Mouse (Mus musculus) lung, postnatal 0 days (tissue): Measurements from ENCODE around the gene Rerg. TPM values are rescaled to one million over a fixed set of nuclear protein-coding genes. Genes with fewer than 3 reads are reported as not detected.
"Not testable (repeated sequence)": the region's sequence is repeated elsewhere in the genome, so short reads cannot be mapped to it uniquely, and the experiment has no call there.

Experiments
- ATAC-seq: fragments of 200-750 bp; cut with Nextera tagmentation; 2 replicates; pipeline ENCODE4 v1.8.0; 2017; ENCODE audit warnings: moderate library complexity
- DNase-seq: peaks from one replicate; pipeline ENCODE4 v3.0.0-alpha.2; 2016; ENCODE audit warnings: low spot score
- H3K27ac ChIP-seq: fragments of 300-500 bp; sonication (generic); 2 replicates; pipeline ENCODE4 v1.5.1; 2014; ENCODE audit warnings: antibody characterized with exemption, mild to moderate bottlenecking, low read length, mixed read lengths
- H3K27me3 ChIP-seq: fragments of 300-500 bp; sonication (generic); replicated peaks from 2 replicates; pipeline ENCODE4 v1.6.1; 2014; ENCODE audit warnings: low read length, mixed read lengths; ENCODE audit not compliant: insufficient read depth
- H3K36me3 ChIP-seq: fragments of 300-500 bp; sonication (generic); 2 replicates; pipeline ENCODE4 v1.6.1; 2014; ENCODE audit warnings: low read length, mixed read lengths; ENCODE audit not compliant: insufficient read depth
- H3K4me1 ChIP-seq: fragments of 300-500 bp; sonication (generic); 2 replicates; pipeline ENCODE4 v1.6.1; 2014; ENCODE audit warnings: antibody characterized with exemption, low read depth, low read length, mixed read lengths; ENCODE audit not compliant: insufficient read depth
- H3K4me2 ChIP-seq: fragments of 300-500 bp; sonication (generic); replicated peaks from 2 replicates; pipeline ENCODE4 v1.6.1; 2014; ENCODE audit warnings: low read depth, mild to moderate bottlenecking, low read length, moderate library complexity, mixed read lengths
- H3K4me3 ChIP-seq: fragments of 300-500 bp; sonication (generic); 2 replicates; pipeline ENCODE4 v1.5.1; 2014; ENCODE audit warnings: low read depth, low read length
- H3K9ac ChIP-seq: fragments of 300-500 bp; sonication (generic); replicated peaks from 2 replicates; pipeline ENCODE4 v1.6.1; 2014; ENCODE audit warnings: low read depth, mild to moderate bottlenecking
- H3K9me3 ChIP-seq: fragments of 300-500 bp; sonication (generic); 2 replicates; pipeline ENCODE4 v1.6.1; 2016; ENCODE audit warnings: low read length, mixed read lengths
- CTCF ChIP-seq: IDR thresholded peaks from 2 replicates; pipeline ENCODE4 v1.5.1; 2016; ENCODE audit warnings: antibody characterized with exemption, mild to moderate bottlenecking
- EP300 ChIP-seq: IDR thresholded peaks from 2 replicates; pipeline ENCODE4 v1.6.1; 2016; ENCODE audit warnings: antibody characterized with exemption, mild to moderate bottlenecking, control low read depth
- WGBS: fragments of 180-500 bp; shearing (Covaris S2); extraction: QIAGEN DNeasy Blood & Tissue Kit; methylation state at CpG from one replicate; pipeline ENCODE4 v1.1.7; 2014; 5-methylcytosine and 5-hydroxymethylcytosine counted together
- polyA plus RNA-seq: library from polyadenylated mRNA; unstranded; fragments of >200 nt; fragmentation: Nextera tagmentation; extraction: Ambion mirVana; gene quantifications from 2 replicates; pipeline ENCODE4 v1.2.1, GENCODE M21; 2015

Rerg gene
- polyA plus RNA-seq, 1 experiment from 2014 or later = 42.9 TPM

- peak; percentile 48; the same call in 1 of the 2 replicates for ATAC-seq
- Histone ChIP-seq H3K9me3 (0 out of 2 replicates have a peak, but pooled peaks cover 2% of the 10 kb centered on the region), H3K4me3 (no peak overlapping the region), H3K27me3 (no peaks in the 10 kb centered on the region), H3K27ac (no peak overlapping the region), H3K9ac (no peak overlapping the region), H3K36me3 (no peaks in the 10 kb centered on the region), H3K4me2 (no peak overlapping the region), H3K4me1 (no peaks in the 10 kb centered on the region)
- 65% methylated on average over 5 of the region's 5 CpGs for WGBS
- peak; percentile 46 for DNase-seq
- TF ChIP-seq CTCF (peak; percentile 79), EP300 (no peak)
Observed at GRCm38 (mm10) chr6:137053464-137053863, 116.8 kb downstream of the Rerg start.

- 92% methylated on average over 9 of the region's 9 CpGs for WGBS
Observed at GRCm38 (mm10) chr6:137053006-137053405, 117.3 kb downstream of the Rerg start.

GRCm38 (mm10) chr6:137047036-137047435 is 123.3 kb downstream of the Rerg start:
- H3K36me3 ChIP-seq = no peaks in the 10 kb centered on the region
- 93% methylated on average over 11 of the region's 11 CpGs for WGBS
- ATAC-seq = no peak
- no peak for TF ChIP-seq EP300
- no peak for TF ChIP-seq CTCF
- DNase-seq = no peak
- no peak overlapping the region for H3K4me2 ChIP-seq
- H3K4me3 ChIP-seq = no peak overlapping the region
- H3K9ac ChIP-seq = no peak overlapping the region
- 0 out of 2 replicates have a peak, but pooled peaks cover 2% of the 10 kb centered on the region for H3K9me3 ChIP-seq
- H3K27me3 ChIP-seq = no peaks in the 10 kb centered on the region
- no peaks in the 10 kb centered on the region for H3K4me1 ChIP-seq
- H3K27ac ChIP-seq = no peak overlapping the region

More at GRCm38 (mm10) chr6:137053006-137053405, 117.3 kb downstream of the Rerg start:
- H3K9ac ChIP-seq = no peak overlapping the region
- DNase-seq = no peak
- no peaks in the 10 kb centered on the region for H3K36me3 ChIP-seq
- H3K9me3 ChIP-seq = 0 out of 2 replicates have a peak, but pooled peaks cover 2% of the 10 kb centered on the region
- no peak overlapping the region for H3K4me3 ChIP-seq
- H3K27me3 ChIP-seq = no peaks in the 10 kb centered on the region
- no peak for ATAC-seq
- H3K4me1 ChIP-seq = no peaks in the 10 kb centered on the region
- no peak overlapping the region for H3K4me2 ChIP-seq
- TF ChIP-seq CTCF = no peak
- no peak for TF ChIP-seq EP300
- H3K27ac ChIP-seq = no peak overlapping the region

GRCm38 (mm10) chr6:137045011-137045504 is 125.2 kb downstream of the Rerg start:
- no peaks in the 10 kb centered on the region for H3K36me3 ChIP-seq
- H3K4me1 ChIP-seq = no peaks in the 10 kb centered on the region
- H3K9ac ChIP-seq = no peak overlapping the region
- 0 out of 2 replicates have a peak, but pooled peaks cover 2% of the 10 kb centered on the region for H3K9me3 ChIP-seq
- H3K27me3 ChIP-seq = no peaks in the 10 kb centered on the region
- H3K4me2 ChIP-seq = no peak overlapping the region
- TF ChIP-seq CTCF = no peak
- TF ChIP-seq EP300 = 0 out of 2 replicates have a peak, but pooled peaks have one; percentile 24
- DNase-seq (peak; percentile 19), ATAC-seq (peak; percentile 66)
- H3K27ac ChIP-seq = no peak overlapping the region
- 42% methylated on average over 9 of the region's 9 CpGs for WGBS
- H3K4me3 ChIP-seq = no peak overlapping the region

GRCm38 (mm10) chr6:137035611-137036395 is 134.5 kb downstream of the Rerg start:
- H3K27me3 ChIP-seq, DNase-seq, ATAC-seq, H3K9ac ChIP-seq, H3K36me3 ChIP-seq, H3K4me2 ChIP-seq, H3K27ac ChIP-seq, H3K9me3 ChIP-seq, H3K4me3 ChIP-seq, H3K4me1 ChIP-seq: not testable (repeated sequence)
- WGBS = 82% methylated on average over 8 of the region's 8 CpGs

GRCm38 (mm10) chr6:137030611-137031097 is 139.6 kb downstream of the Rerg start:
- H3K9me3 ChIP-seq = no peaks in the 10 kb centered on the region
- DNase-seq (no peak), ATAC-seq (no peak)
- H3K27me3 ChIP-seq = no peaks in the 10 kb centered on the region
- H3K4me1 ChIP-seq = no peaks in the 10 kb centered on the region
- no peak for TF ChIP-seq CTCF
- no peak for TF ChIP-seq EP300
- no peak overlapping the region for H3K9ac ChIP-seq
- H3K27ac ChIP-seq = no peak overlapping the region
- 68% methylated on average over 6 of the region's 6 CpGs for WGBS
- no peak overlapping the region for H3K4me2 ChIP-seq
- no peaks in the 10 kb centered on the region for H3K36me3 ChIP-seq
- no peak overlapping the region for H3K4me3 ChIP-seq
